Mouse (Mus musculus) right cerebral cortex, adult 18-20 months (tissue): ENCODE measurements around the gene Esrrg.

Source experiments
- DNase-seq: peaks from one replicate; pipeline ENCODE4 v3.0.0; 2022; ENCODE audit warnings: mixed read lengths

Gene Esrrg

GRCm38 (mm10) chr1:188101832-188102231, 493.2 kb downstream of the Esrrg start:
- DNase-seq: no peak

GRCm38 (mm10) chr1:188103179-188103578, 494.6 kb downstream of the Esrrg start:
- DNase-seq: no peak

- no peak for DNase-seq
These were observed 496.9 kb downstream of the Esrrg start for GRCm38 (mm10) chr1:188105516-188105915.

- DNase-seq: no peak
These were observed 499.4 kb downstream of the Esrrg start for GRCm38 (mm10) chr1:188107946-188108345.

- no peak for DNase-seq
These were observed 503.0 kb downstream of the Esrrg start for GRCm38 (mm10) chr1:188111552-188111951.

GRCm38 (mm10) chr1:188113240-188113639, 504.6 kb downstream of the Esrrg start:
- no peak for DNase-seq

GRCm38 (mm10) chr1:188118125-188118524, 509.5 kb downstream of the Esrrg start:
- peak; percentile 57 for DNase-seq

GRCm38 (mm10) chr1:188119806-188120205, 511.2 kb downstream of the Esrrg start:
- no peak for DNase-seq

- no peak for DNase-seq
These were observed 517.0 kb downstream of the Esrrg start for GRCm38 (mm10) chr1:188125521-188126021.

GRCm38 (mm10) chr1:188136126-188136525, 527.5 kb downstream of the Esrrg start:
- no peak for DNase-seq

- no peak for DNase-seq
These were observed 530.9 kb downstream of the Esrrg start for GRCm38 (mm10) chr1:188139473-188139872.

- DNase-seq: no peak
These were observed 531.6 kb downstream of the Esrrg start for GRCm38 (mm10) chr1:188140221-188140620.

- no peak for DNase-seq
These were observed 539.0 kb downstream of the Esrrg start for GRCm38 (mm10) chr1:188147381-188148156.

- DNase-seq: no peak
These were observed 542.5 kb downstream of the Esrrg start for GRCm38 (mm10) chr1:188151066-188151465.

GRCm38 (mm10) chr1:188152011-188152410, 543.4 kb downstream of the Esrrg start:
- DNase-seq: no peak

GRCm38 (mm10) chr1:188153665-188154064, 545.1 kb downstream of the Esrrg start:
- DNase-seq: no peak

GRCm38 (mm10) chr1:188154466-188155110, 546.0 kb downstream of the Esrrg start:
- peak; percentile 3 for DNase-seq

- DNase-seq: no peak
These were observed 546.7 kb downstream of the Esrrg start for GRCm38 (mm10) chr1:188155135-188155779.

- no peak for DNase-seq
These were observed 547.9 kb downstream of the Esrrg start for GRCm38 (mm10) chr1:188156520-188156919.

- DNase-seq: no peak
These were observed 548.8 kb downstream of the Esrrg start for GRCm38 (mm10) chr1:188157237-188157955.

- DNase-seq: no peak
These were observed 550.1 kb downstream of the Esrrg start for GRCm38 (mm10) chr1:188158675-188159074.

- DNase-seq: no peak
These were observed 550.5 kb downstream of the Esrrg start for GRCm38 (mm10) chr1:188159108-188159507.

- DNase-seq: no peak
These were observed 554.5 kb downstream of the Esrrg start for GRCm38 (mm10) chr1:188163058-188163457.
